Mouse (Mus musculus) cerebellum, adult 8-10 months (tissue): ENCODE measurements at regions not wholly inside any gene's neighbourhood (a gene's known extent, or its start where the extent isn't known, plus 50 kb on each side); places are given as distances from the start of the nearest gene placed in this dataset.

Source experiments
- DNase-seq: peaks from one replicate; pipeline ENCODE4 v3.0.0; 2022

GRCm38 (mm10) chr7:36090291-36091123 lies 287.7 kb upstream of the Zfp507 start:
- no peak for DNase-seq

- no peak for DNase-seq
Measured at GRCm38 (mm10) chr7:36087598-36087997, 284.8 kb upstream of the Zfp507 start.

- DNase-seq: no peak
Measured at GRCm38 (mm10) chr7:36078666-36079065, 275.9 kb upstream of the Zfp507 start.

GRCm38 (mm10) chr7:36078089-36078654 lies 275.4 kb upstream of the Zfp507 start:
- DNase-seq: no peak

GRCm38 (mm10) chr7:36077271-36077670 lies 274.5 kb upstream of the Zfp507 start:
- DNase-seq: no peak

- no peak for DNase-seq
Measured at GRCm38 (mm10) chr7:36076021-36076441, 273.2 kb upstream of the Zfp507 start.

GRCm38 (mm10) chr7:36071774-36072173 lies 269.0 kb upstream of the Zfp507 start:
- peak; percentile 3 for DNase-seq

- no peak for DNase-seq
Measured at GRCm38 (mm10) chr7:36066725-36067124, 263.9 kb upstream of the Zfp507 start.

- no peak for DNase-seq
Measured at GRCm38 (mm10) chr7:36061679-36062078, 258.9 kb upstream of the Zfp507 start.

- no peak for DNase-seq
Measured at GRCm38 (mm10) chr7:36060426-36060825, 257.6 kb upstream of the Zfp507 start.

- DNase-seq: no peak
Measured at GRCm38 (mm10) chr7:36046053-36046452, 243.2 kb upstream of the Zfp507 start.

- no peak for DNase-seq
Measured at GRCm38 (mm10) chr7:36031881-36032280, 229.1 kb upstream of the Zfp507 start.

GRCm38 (mm10) chr7:36023015-36023414 lies 220.2 kb upstream of the Zfp507 start:
- no peak for DNase-seq

- no peak for DNase-seq
Measured at GRCm38 (mm10) chr7:36022489-36022888, 219.7 kb upstream of the Zfp507 start.

GRCm38 (mm10) chr7:36016926-36017753 lies 214.3 kb upstream of the Zfp507 start:
- DNase-seq: no peak

GRCm38 (mm10) chr7:35996609-35997008 lies 193.8 kb upstream of the Zfp507 start:
- DNase-seq: no peak

GRCm38 (mm10) chr7:35992511-35992910 lies 189.7 kb upstream of the Zfp507 start:
- no peak for DNase-seq

- DNase-seq: no peak
Measured at GRCm38 (mm10) chr7:35991141-35991540, 188.3 kb upstream of the Zfp507 start.

- no peak for DNase-seq
Measured at GRCm38 (mm10) chr7:35989456-35989855, 186.7 kb upstream of the Zfp507 start.

GRCm38 (mm10) chr7:35988449-35989109 lies 185.8 kb upstream of the Zfp507 start:
- no peak for DNase-seq

- no peak for DNase-seq
Measured at GRCm38 (mm10) chr7:35977986-35978385, 175.2 kb upstream of the Zfp507 start.

- DNase-seq: no peak
Measured at GRCm38 (mm10) chr7:35958731-35959130, 155.9 kb upstream of the Zfp507 start.

- no peak for DNase-seq
Measured at GRCm38 (mm10) chr7:35958052-35958451, 155.2 kb upstream of the Zfp507 start.
